Mouse (Mus musculus) testis, adult 2 months (tissue): Measurements from ENCODE around the gene Tmem91. TPM values are rescaled to one million over a fixed set of nuclear protein-coding genes. Genes with fewer than 3 reads are reported as not detected.

Experiments
- H3K27ac ChIP-seq: fragments of 200-500 bp; 2 replicates; pipeline ENCODE4 v1.5.1; 2012; ENCODE audit warnings: low read depth, low read length; ENCODE audit not compliant: control insufficient read depth, insufficient read depth
- H3K27me3 ChIP-seq: fragments of 200-500 bp; 2 replicates; pipeline ENCODE4 v1.6.1; 2012; ENCODE audit warnings: mild to moderate bottlenecking, low read length, moderate library complexity; ENCODE audit not compliant: control insufficient read depth, insufficient read depth
- H3K36me3 ChIP-seq: fragments of 200-500 bp; 2 replicates; pipeline ENCODE4 v1.6.1; 2012; ENCODE audit warnings: mild to moderate bottlenecking, low read length; ENCODE audit not compliant: control insufficient read depth, insufficient read depth
- H3K4me1 ChIP-seq: fragments of 200-500 bp; 2 replicates; pipeline ENCODE4 v1.6.1; 2012; ENCODE audit warnings: low read length; ENCODE audit not compliant: control insufficient read depth, insufficient read depth
- H3K4me3 ChIP-seq: fragments of 200-500 bp; 2 replicates; pipeline ENCODE4 v1.5.1; 2012; ENCODE audit warnings: low read depth, mild to moderate bottlenecking, low read length, moderate library complexity, mixed read lengths; ENCODE audit not compliant: control insufficient read depth
- CTCF ChIP-seq: fragments of 200-500 bp; IDR thresholded peaks from 2 replicates; pipeline ENCODE4 v1.5.1; 2012; ENCODE audit warnings: low read depth, mild to moderate bottlenecking, inconsistent platforms, low read length, moderate library complexity; ENCODE audit not compliant: control insufficient read depth, insufficient read depth, insufficient replicate concordance
- POLR2A ChIP-seq: fragments of 200-500 bp; IDR thresholded peaks from 2 replicates; pipeline ENCODE4 v1.6.1; 2012; ENCODE audit warnings: low read depth, mild to moderate bottlenecking, inconsistent platforms, low read length, moderate library complexity; ENCODE audit not compliant: control insufficient read depth
- polyA plus RNA-seq: library from polyadenylated mRNA; depleted of rRNA; stranded (reverse); fragments of >200 nt; gene quantifications from 2 replicates; pipeline ENCODE4 v1.2.3, GENCODE M21; 2012

Tmem91 gene
- polyA plus RNA-seq, 1 experiment: 17.4 TPM

GRCm38 (mm10) chr7:25714581-25714980, 39.6 kb upstream of the Tmem91 start:
- H3K27me3 ChIP-seq: no peaks in the 10 kb centered on the region
- no peak overlapping the region for H3K4me3 ChIP-seq
- no peak overlapping the region for H3K27ac ChIP-seq
- peaks cover 9% of the 10 kb centered on the region for H3K4me1 ChIP-seq
- peaks cover 7% of the 10 kb centered on the region for H3K36me3 ChIP-seq
- TF ChIP-seq POLR2A: no peak
- no peak for TF ChIP-seq CTCF

GRCm38 (mm10) chr7:25712801-25713200, 37.8 kb upstream of the Tmem91 start:
- no peaks in the 10 kb centered on the region for H3K27me3 ChIP-seq
- peaks cover 7% of the 10 kb centered on the region for H3K36me3 ChIP-seq
- TF ChIP-seq CTCF: no peak
- no peak for TF ChIP-seq POLR2A
- H3K4me3 ChIP-seq: no peak overlapping the region
- H3K27ac ChIP-seq: no peak overlapping the region
- H3K4me1 ChIP-seq: peaks cover 8% of the 10 kb centered on the region

GRCm38 (mm10) chr7:25711731-25712197, 36.8 kb upstream of the Tmem91 start:
- TF ChIP-seq POLR2A: no peak; the same call in 1 of the 2 replicates
- no peak for TF ChIP-seq CTCF
- Histone ChIP-seq H3K27ac (no peak overlapping the region), H3K4me3 (no peak overlapping the region), H3K4me1 (peaks cover 11% of the 10 kb centered on the region), H3K27me3 (no peaks in the 10 kb centered on the region), H3K36me3 (peaks cover 7% of the 10 kb centered on the region)

- Histone ChIP-seq H3K36me3 (peaks cover 7% of the 10 kb centered on the region), H3K4me3 (no peak overlapping the region), H3K27me3 (no peaks in the 10 kb centered on the region), H3K27ac (no peak overlapping the region), H3K4me1 (peaks cover 11% of the 10 kb centered on the region)
- TF ChIP-seq POLR2A (no peak), CTCF (no peak)
Measured at GRCm38 (mm10) chr7:25711165-25711564, 36.2 kb upstream of the Tmem91 start.

- Histone ChIP-seq H3K4me1 (peaks cover 14% of the 10 kb centered on the region), H3K27me3 (no peaks in the 10 kb centered on the region), H3K27ac (no peak overlapping the region), H3K36me3 (peaks cover 4% of the 10 kb centered on the region), H3K4me3 (no peak overlapping the region)
- TF ChIP-seq POLR2A: no peak
- TF ChIP-seq CTCF: no peak
Measured at GRCm38 (mm10) chr7:25710519-25711130, 35.7 kb upstream of the Tmem91 start.

GRCm38 (mm10) chr7:25709961-25710360, 35.0 kb upstream of the Tmem91 start:
- Histone ChIP-seq H3K4me3 (no peak overlapping the region), H3K4me1 (peaks cover 18% of the 10 kb centered on the region), H3K27ac (peak overlapping the region; percentile 27), H3K27me3 (no peaks in the 10 kb centered on the region), H3K36me3 (peaks cover under 1% of the 10 kb centered on the region)
- TF ChIP-seq CTCF (no peak), POLR2A (no peak)

- no peaks in the 10 kb centered on the region for H3K27me3 ChIP-seq
- H3K4me3 ChIP-seq: no peak overlapping the region
- peaks cover 19% of the 10 kb centered on the region for H3K4me1 ChIP-seq
- no peaks in the 10 kb centered on the region; the same call in 1 of the 2 replicates for H3K36me3 ChIP-seq
- H3K27ac ChIP-seq: peak overlapping the region; percentile 77
- TF ChIP-seq POLR2A (no peak), CTCF (no peak)
Measured at GRCm38 (mm10) chr7:25707581-25708292, 32.8 kb upstream of the Tmem91 start.
